Mouse (Mus musculus) cortical plate, adult 2 months (tissue): ENCODE measurements around the gene Olfml1.

Experiments used
- CTCF ChIP-seq: fragments of 200-500 bp; IDR thresholded peaks from 2 replicates; pipeline ENCODE4 v1.5.1; 2011; ENCODE audit warnings: mild to moderate bottlenecking, control low read depth, low read length; ENCODE audit not compliant: insufficient read depth; ENCODE audit errors: extremely low read depth
- POLR2A ChIP-seq: fragments of 200-500 bp; IDR thresholded peaks from 2 replicates; pipeline ENCODE4 v1.6.1; 2011; ENCODE audit warnings: mild to moderate bottlenecking, low read length, control low read depth; ENCODE audit not compliant: insufficient read depth; ENCODE audit errors: extremely low read depth

- TF ChIP-seq POLR2A (no peak), CTCF (no peak)
These were observed 31.9 kb upstream of the Olfml1 start for GRCm38 (mm10) chr7:107535311-107535710.
